Mouse (Mus musculus): Measurements from ENCODE around the gene Trpv2. TPM values are rescaled to one million over a fixed set of nuclear protein-coding genes. Genes with fewer than 3 reads are reported as not detected.
A peak's percentile ranks its signal among the peaks of the same experiment; 100 is the strongest.

The Trpv2 gene
- total and polyA plus RNA-seq, 3 experiments = 30.0 to 30.4 TPM; not detected in 1

GRCm38 (mm10) chr11:62538321-62539088, 35.8 kb upstream of the Trpv2 start (continued):
- TF ChIP-seq MYB (IDR thresholded peaks at IDR 0.05; ENCODE audit: low read depth, low read length) (peak; percentile 65; the same call in 1 of the 2 replicates), SMC3 (IDR thresholded peaks at IDR 0.05; ENCODE audit: low read depth, low read length) (no peak), NELFE (IDR thresholded peaks at IDR 0.05; ENCODE audit: low read depth, low read length) (peak; percentile 19; the same call in 1 of the 2 replicates), EP300 (IDR thresholded peaks at IDR 0.05; ENCODE audit: low read depth in 1 of 2, low read length in 2 of 2) (peak in 1 of 2 experiments; percentile 55; a peak in 2 of 4 replicates), NRF1 (IDR thresholded peaks at IDR 0.05; ENCODE audit: insufficient read depth, low read depth, low read length, poor library complexity, severe bottlenecking) (no peak), ZKSCAN1 (IDR thresholded peaks at IDR 0.05; ENCODE audit: low read depth, low read length) (no peak), ZMIZ1 (IDR thresholded peaks at IDR 0.05; ENCODE audit: low read depth, low read length) (no peak), RCOR1 (IDR thresholded peaks at IDR 0.05; ENCODE audit: low read depth, low read length) (no peak), MYC (IDR thresholded peaks at IDR 0.05; ENCODE audit: low read depth, low read length) (peak; percentile 85), MAFK (IDR thresholded peaks at IDR 0.05; ENCODE audit: borderline replicate concordance, low read depth, low read length) (no peak), CHD2 (IDR thresholded peaks at IDR 0.05; ENCODE audit: low read length) (no peak), POLR2AphosphoS5 (IDR thresholded peaks at IDR 0.05; ENCODE audit: borderline replicate concordance, low read depth, low read length) (no peak), CHD1 (IDR thresholded peaks at IDR 0.05; ENCODE audit: low read depth, low read length) (peak; percentile 98), RAD21 (IDR thresholded peaks at IDR 0.05; ENCODE audit: low read depth, low read length) (no peak), TCF12 (IDR thresholded peaks at IDR 0.05; ENCODE audit: low read depth, low read length) (no peak), POLR2A (IDR thresholded peaks at IDR 0.05; ENCODE audit: control insufficient read depth in 1 of 2, insufficient read depth in 1 of 2, low read depth in 1 of 2, low read length in 2 of 2, poor library complexity in 1 of 2) (no peak; a peak in 1 of 4 replicates), E2F4 (IDR thresholded peaks at IDR 0.05; ENCODE audit: borderline replicate concordance, low read depth, low read length) (no peak), UBTF (IDR thresholded peaks at IDR 0.05; ENCODE audit: borderline replicate concordance, insufficient read depth, low read depth, low read length) (no peak), MEF2A (IDR thresholded peaks at IDR 0.05; ENCODE audit: extremely low read depth, insufficient replicate concordance, low read depth, low read length, poor library complexity, severe bottlenecking) (no peak), USF1 (IDR thresholded peaks at IDR 0.05; ENCODE audit: low read depth, low read length) (no peak), TBP (IDR thresholded peaks at IDR 0.05; ENCODE audit: low read depth, low read length) (peak; percentile 66; the same call in 1 of the 2 replicates), MAZ (IDR thresholded peaks at IDR 0.05; ENCODE audit: low read depth, low read length) (peak; percentile 59; the same call in 1 of the 2 replicates)

All from MEL (cell line).